Mouse (Mus musculus) spleen, postnatal 14 days (tissue): ENCODE data around the gene Stxbp3.
"Not testable (repeated sequence)": the region's sequence is repeated elsewhere in the genome, so short reads cannot be mapped to it uniquely, and the experiment has no call there.

Experiments used
- DNase-seq, 2 experiments: peaks; one replicate each; pipeline ENCODE4 v3.0.0; 2021 to 2022; ENCODE audit warnings: low spot score in 2 of 2

Stxbp3 gene

DNA sequence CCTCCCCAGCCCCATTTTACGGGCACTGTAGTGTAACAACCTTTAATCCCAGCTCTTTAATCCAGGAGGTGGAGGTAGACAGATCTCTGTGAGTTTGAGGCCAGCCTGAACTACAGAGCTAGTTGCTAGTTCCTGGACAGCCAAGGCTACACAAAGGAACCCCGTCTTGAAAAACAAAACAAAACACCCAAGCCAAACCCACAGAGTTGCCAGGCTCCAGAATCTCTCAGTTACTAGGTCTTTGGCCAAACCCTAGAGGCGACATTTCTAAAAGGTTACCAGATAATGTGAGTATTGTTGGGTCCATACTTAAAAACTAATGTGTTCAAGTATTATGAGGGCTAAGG is 16.8 kb upstream of the Stxbp3 start:
- DNase-seq = no peak

DNA sequence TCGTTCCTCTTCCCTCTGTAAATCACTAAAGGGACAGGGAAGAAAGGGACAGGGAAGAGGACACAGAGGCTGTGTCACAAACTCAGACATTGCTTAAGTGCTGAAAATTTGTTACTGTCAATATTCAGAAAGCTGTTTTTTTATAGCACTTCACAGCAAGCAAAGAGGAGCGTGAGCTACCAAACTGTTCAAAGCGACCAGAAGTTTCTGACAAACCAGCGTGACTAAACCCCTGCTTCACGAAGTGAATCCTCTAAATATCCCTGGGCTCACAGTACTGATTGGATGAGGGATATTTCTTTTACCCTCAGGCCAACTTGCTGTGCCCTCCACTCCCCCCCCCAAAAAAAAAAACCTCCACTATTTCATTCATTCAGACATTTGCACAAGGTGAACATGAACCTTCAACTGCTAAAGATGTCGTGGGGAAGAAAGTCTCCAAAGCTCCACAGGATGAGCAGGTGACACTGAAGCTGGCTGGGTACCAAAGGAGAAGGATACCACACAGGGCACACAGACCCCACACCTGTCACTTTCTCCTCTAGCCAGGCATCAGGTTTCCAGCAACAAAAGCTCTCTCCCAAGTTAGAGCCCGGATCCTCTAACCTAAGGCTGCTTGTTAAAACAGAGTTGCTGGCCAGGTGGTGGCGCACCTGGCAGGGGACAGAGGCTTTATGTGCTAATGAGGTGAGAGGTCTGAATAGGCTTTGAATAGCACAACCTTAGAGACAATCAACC is 16.2 kb upstream of the Stxbp3 start:
- peak in 1 of 2 experiments; percentile 46 for DNase-seq

DNA sequence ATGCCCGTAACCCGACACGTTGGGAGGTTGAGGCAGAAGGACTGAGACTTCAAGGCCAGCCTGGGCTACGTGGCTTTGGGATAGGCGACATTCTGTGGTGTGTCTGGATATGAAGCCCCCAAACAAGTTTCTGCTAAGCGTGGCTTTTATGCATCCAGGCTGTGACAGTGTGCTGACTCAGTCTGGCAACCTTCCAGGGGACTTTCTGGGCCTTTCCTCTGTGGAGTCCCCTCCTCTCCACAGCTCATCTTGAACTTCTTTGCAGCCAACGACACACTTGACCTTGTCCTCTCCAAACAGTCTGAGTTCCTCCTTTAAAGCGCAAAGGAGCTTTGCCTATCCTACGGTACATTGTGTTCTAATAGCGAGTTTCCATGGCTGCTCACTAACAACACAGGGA is 15.5 kb upstream of the Stxbp3 start:
- DNase-seq = peak in 1 of 2 experiments; percentile 12

DNA sequence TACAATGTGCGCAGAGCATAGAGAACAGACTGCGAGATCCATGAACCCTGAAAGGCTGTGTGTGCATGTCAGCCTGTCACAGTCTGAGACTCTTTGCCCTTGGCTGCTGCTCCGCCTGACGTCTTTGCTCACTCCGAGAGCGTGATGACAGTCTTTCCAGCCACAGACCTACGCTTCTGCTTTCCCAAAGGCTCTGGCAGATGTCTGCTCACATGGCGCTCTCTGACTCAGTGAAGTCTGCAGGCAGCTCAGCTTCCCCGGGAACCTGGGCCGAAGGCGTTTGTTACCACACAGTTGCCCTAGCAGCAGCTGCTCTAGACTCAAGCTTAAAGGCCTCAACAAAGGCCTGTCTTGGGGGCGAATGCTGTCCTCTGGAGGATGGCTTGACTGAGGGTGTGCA is 15.0 kb upstream of the Stxbp3 start:
- DNase-seq = no peak

DNA sequence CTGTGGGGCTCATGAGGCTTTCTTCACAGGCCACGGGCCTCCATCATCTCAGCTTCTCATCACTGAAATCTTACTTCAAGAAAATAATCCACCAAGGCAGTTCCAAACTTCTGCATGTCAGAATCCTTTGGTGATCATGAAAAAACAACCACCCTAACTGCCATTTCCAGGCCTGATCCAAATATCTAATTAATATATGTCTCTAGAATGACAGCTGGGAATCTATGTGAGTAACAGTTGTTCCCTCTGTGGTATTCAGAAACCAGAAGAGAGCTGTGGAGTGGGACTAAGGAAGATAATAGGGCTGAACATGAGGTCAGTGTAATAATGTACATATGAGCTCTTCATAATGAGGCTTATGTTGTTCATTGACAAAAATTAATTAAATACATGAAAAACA is 12.9 kb upstream of the Stxbp3 start:
- no peak for DNase-seq

DNA sequence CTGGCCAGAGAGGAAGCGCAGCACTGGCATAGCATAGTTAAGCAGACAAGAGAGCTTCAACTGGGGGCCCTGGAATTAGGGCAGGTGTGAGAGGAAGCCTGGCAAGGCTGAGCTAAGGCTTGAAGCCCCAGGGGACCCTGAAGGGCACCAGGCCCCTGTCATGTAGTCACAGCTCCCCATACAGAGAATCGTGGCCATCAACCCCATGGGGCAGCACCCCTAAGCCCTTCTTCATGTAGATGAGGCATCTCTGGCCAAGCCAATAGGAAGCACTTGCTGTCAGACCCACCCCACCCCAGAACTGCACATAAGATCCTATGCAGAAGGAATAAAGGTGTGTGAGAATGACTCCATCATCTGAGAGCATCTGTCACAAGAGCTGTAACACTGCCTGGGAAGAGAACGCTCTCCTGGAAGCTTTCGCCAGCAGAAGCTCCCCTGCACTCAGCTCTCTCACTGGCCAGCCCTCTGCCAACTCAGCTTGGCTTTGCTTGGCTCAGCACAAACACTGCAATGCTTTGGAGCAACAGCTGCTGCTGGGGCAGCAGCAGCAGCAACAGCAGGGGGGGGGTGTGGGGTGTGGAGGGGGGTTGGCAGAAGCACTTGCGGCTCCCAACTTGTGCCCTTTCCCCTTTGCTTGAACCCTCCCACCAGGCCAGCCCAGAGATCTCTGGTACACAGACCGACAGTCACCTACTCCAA is 11.8 kb upstream of the Stxbp3 start:
- DNase-seq = no peak

DNA sequence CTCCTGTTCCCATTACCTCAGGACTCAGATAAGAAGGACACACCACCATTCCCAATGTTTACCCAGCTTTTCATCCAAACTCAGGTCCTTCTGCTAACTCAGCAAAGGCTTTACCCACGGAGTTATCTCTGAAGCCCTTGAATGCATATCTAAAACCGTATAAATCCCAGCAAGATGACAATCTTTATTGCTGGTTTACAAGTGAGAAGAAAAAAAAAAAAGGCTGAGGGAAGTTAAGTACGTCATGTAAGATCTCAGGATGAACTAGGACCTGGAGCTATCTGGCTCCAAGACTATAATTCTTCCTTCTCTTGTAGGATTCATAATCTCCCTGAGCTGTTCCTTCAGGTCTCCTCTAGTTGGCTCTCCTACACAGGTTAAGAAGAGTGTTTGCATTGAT is 11.2 kb upstream of the Stxbp3 start:
- DNase-seq = no peak

DNA sequence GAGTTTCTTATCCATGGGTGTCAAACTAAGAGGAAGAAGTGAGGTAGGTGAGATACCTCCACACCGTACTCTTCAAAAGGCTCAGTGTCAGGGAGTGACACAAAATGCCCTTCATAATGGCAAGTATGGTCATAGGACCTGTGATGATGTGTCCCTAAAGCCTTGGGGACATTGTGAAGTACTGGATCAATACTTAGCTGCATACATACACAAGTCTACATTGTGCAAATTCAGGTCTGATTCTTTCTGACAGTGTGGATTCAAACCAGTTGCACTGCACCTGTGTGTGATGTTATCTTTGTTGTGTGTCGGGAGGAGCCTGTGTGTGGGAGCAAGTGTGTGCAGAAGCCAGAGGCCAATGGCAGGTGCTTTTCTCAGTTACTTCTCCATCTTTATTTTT is 10.7 kb upstream of the Stxbp3 start:
- DNase-seq = no peak

DNA sequence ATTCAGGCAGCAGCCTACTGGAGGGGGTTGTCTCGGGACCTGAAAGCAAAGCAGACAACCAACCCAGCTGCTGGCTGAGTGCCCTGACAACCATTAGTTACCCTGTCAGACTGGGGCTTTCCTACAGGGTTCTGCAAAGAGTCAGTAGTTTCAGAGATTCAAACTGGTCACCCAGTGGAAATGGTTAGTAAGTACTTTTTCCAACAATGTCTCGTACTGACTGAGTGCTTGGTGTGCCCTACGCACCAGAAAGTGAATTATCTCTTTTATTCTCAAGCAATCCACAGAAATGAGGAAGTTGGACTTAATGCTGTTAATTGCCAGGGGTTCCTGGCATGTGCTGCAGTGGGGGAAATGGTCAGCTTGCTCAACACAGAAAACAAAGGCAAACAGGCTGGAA is 10.2 kb upstream of the Stxbp3 start:
- no peak for DNase-seq

DNA sequence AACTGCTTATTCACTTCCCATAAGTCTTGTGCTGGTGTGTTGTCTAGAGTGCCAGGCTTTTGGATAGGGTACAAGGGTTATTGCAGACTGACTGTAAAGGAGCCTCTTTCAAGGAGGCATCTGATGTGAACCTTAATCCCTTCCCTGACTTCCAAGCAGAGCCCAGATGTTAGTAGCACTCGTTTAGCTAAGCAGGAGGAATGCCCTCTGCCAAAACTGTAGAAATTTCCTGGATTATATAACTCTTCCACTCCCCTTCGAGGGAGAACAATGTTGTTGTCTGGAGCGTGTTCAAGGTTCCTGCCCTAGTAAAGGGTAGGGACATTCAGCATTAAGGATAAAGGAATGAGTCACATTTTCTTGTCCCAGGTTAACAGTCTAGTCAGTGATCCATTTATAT is 6.3 kb upstream of the Stxbp3 start:
- DNase-seq = no peak

DNA sequence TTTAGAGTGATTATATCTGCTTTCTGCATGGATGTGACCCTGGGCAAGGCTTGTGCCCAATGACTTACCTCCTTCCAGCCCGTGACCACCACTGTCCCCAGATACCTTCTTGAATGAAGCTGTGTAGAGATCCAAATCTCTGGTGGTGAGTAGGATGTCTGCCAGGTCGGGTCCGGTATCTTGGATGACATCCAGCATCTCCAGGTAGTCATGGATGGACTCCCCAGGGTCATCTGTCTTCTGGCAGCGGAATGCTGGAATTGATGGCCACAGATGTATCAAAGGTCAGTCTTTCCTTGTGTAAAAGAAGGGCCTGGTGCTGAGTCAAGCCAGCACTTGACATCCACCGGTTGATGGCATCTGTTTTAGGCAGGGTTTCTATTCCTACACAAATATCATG is 4.2 kb upstream of the Stxbp3 start:
- no peak for DNase-seq

DNA sequence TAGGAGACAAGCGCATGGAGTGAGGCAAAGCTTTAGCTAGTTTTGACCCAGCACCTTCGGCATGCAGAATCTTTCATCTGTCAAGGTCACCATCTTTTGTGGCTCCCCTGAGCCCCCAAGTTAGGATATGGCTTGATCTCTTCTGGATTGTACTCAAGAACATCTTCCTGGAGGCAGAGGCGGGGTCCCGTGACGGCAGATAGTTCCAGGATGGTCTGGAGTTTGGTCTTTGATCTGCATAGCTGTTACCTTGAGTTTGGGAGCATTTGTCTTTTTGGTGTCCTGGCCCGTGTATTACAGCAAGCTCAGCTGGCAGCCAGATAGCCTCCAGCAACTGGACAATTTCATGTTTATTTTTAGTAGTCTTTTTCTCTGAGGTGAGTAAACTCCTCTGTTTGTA is 3.7 kb upstream of the Stxbp3 start:
- no peak for DNase-seq

DNA sequence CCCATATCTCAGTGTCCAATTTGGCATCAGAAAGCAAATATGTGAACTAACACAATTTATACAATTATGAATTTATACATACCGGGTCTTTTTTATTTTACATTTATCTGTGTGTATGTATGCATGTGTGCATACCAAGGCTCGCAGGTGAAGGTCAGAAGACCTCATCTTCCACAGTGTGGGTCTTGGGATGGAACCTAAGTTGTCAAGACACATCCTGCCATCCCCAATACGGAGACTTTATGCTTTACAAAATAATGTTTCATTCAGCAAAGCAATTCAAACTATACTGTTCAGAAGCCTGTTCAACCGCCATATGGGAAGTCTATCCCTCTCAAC is 359 bp upstream of the Stxbp3 start:
- DNase-seq = no peak

DNA sequence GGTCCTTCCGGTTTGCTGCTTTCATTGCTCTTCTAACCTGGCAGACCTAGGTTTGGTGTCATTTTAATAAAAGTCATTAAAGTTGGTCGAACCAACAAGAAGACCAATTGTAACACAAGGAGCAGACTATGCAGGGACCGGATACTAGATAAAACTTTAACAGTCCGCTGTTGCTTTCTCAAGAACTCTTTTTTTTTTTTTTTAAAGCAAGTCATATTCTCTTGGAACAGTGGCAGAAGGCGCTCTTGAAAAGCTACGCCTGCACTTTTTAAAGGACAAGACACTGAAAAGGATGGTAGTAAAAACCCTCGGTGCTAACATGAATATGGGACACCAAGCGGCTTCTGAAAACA is 703 bp downstream of the Stxbp3 start:
- no peak for DNase-seq

DNA sequence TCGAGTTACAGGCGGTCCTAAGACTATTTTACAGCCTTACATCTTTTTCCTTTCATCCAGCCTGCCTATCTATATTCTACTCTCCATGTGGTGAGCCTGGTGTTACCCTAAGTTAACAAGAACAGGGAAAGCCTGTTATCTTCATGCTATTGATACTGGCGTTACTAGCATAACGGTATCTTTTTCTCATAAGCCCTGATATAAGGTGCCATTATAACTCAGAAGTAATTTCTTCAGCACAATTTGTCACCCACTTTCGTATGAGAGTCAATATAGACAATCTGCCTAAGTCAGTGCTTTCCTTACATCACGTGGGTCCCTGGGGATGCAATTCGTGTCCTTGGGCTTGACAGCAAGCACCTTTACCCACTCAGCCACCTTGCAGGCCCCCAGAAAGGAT is 1.3 kb downstream of the Stxbp3 start:
- DNase-seq = no peak

DNA sequence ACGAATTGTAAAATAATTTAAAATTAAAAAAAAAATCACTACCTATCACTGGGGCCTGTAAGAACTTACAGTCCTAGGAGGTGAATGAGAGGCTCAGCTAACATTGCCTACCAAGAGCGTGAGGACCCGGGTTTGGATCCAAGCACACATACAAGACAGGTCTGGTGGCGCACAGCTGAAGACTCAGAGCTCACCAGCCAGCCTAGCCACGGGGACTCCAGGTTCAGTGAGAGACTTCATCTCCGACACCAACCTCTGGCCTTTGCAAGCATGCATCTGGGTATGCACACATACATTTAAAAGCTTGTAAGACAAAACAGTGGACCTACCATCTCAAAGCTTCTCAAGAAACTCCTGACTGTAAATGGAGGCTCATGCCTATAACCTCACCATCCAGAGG is 3.4 kb downstream of the Stxbp3 start:
- no peak for DNase-seq

DNA sequence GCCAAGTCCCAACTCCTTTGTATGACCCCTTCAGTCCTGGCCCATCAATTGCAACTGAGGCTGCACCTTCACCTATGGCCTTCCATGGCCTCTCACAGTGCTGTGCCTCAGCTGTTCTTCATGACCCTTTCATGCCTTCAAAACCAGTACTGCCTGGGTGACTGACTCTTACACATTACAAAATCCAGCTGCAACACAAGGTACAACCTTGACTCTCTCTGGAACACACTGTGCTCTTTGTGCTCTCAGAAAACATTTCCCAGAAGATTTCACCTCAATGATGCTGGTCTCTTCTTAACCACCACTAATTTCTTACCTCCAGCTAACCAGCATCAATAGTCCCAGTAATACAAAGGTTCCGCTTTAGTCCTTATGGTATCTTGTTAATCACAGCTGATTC is 6.6 kb downstream of the Stxbp3 start:
- not testable (repeated sequence) for DNase-seq

DNA sequence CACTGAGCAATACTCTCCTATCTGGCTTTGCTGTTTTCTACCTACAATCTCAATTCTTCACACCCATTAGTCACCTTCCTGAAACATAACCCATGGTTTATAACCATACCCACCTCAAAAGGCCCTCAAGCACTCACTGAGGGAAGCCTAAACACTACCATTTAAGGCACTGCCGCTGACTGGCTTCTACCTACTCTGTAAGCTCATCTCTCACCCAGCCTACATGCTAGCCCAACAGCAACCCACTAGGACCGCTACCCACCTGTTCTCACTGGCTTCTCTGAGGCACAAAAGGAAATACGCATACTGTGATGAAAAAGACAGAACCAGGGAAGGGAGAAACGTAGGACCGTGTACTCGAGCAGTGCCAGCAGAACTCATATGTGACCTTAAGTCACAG is 8.6 kb downstream of the Stxbp3 start:
- no peak for DNase-seq

DNA sequence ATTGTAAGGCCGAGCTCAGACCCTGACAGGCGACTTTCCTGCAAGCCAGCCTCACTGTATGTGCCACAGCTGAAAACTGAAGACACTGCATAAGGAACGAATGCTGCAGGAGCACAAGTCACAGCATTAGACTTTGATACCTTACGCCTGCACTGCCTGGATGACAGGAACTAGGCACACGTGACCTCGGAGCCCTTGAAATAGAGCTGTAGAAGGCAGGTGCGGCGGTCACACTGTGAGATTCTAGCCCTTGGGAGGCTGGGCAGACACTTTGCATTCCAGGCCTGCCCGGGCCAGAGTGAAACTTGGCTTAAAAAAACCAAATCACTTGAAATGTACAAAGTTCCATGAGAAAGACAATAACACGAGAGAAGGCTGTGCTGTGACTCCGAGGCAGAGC is 9.8 kb downstream of the Stxbp3 start:
- DNase-seq = no peak

DNA sequence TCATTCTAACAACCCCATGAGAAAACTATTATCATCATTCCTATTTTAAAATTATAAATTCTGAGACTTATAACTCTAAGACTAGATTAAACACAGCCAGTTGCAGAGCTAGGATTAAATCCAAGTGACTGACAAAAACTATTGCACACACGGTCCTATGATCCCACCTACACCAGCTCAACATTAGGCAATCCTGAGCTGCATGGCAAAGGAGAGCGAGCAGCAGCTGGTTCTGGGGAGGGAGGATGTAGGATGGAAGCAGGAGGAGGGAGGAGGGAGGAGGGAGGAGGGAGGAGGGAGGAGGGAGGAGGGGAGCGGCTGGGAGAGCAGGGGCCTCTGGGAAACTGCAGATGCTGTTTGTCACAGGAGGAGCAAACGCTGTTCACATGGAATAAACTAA is 24.7 kb downstream of the Stxbp3 start:
- no peak for DNase-seq

DNA sequence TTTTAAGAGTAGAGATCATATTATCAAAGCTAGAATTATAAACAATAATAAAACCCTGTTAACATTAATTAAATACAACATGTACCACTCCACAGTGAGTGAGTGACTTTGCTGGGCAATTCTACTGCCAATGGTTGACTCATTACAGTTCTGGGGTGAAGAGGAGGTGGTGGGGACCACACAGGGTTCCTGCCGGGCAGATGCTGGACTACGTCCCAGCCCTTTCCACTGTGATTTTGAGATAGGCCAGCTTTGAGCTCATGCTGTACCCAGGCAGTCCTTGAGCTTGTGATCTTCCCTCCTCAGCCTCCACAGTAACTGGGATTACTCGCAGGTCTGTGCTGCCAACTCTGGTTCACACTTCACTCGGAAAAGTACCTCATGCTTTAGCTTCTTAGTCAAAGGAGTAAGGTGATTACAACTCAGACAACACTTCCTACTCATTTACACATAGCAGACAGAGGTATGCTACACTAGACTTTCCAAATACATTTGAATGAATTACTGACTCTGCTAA is 29.5 kb downstream of the Stxbp3 start:
- DNase-seq = no peak

DNA sequence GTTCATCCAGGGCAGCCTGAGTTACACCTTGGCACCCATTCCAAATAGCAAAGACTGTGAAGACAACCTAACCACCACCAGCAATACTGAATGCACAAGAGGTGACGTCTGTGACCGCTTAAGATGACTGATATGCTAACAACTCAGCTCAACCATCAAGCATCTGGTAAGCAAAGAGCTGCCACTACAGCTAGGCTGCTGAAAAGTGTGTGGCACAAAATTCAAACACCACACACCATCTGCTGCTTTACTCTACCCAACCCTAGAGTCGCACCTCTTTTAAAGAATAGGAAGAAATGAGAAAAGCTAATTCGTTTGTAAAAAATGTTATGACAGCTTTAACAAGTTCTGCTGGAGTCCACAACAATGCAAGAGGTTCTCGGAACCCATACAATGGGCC is 34.7 kb downstream of the Stxbp3 start:
- DNase-seq = no peak

DNA sequence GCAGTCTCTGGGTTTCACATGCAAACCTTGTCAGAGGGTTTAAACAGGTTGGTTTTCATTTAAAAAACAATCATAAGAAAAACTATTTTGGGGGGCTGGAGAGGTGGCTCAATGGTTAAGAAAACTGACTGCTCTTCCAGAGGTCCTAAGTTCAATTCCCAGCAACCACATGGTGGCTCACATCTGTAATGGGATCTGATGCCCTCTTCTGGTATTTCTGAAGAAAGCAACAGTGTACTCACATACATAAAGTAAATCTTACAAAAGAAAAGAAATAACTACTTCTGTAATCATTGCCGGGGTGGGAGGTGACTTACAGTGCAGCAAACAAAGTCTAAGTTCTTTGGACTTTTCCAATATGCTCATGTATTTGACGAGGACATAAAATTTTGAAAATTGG is 42.0 kb downstream of the Stxbp3 start:
- no peak for DNase-seq

DNA sequence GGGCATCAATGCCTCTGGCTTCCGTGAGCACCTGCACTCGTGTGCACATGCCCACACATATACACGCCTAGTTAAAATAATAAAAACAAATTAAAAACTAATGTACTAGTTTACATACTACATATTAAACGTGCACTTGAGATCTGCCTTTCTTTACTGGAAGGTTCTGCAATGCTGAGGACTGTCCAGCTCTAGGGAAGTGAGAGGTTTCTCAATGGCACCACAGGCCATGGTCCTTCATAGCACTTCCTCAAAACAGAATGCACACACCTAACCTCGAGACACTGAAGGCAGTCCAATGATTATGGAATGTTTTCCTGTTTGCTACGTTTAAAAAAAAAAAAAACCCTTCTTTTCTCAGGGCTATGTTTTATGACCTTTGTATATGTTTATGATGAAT is 42.6 kb downstream of the Stxbp3 start:
- DNase-seq = no peak
